Mouse (Mus musculus) thymus, adult 2 months (tissue): ENCODE measurements around the gene Olfr736. TPM values are rescaled to one million over a fixed set of nuclear protein-coding genes. Genes with fewer than 3 reads are reported as not detected.

Experiments
- DNase-seq: peaks from one replicate; pipeline ENCODE4 v3.0.0; 2021
- H3K27ac ChIP-seq: fragments of 200-500 bp; 2 replicates; pipeline ENCODE4 v1.5.1; 2012; ENCODE audit warnings: low read length, control low read depth; ENCODE audit not compliant: control insufficient read depth, insufficient read depth
- H3K27me3 ChIP-seq: fragments of 200-500 bp; 2 replicates; pipeline ENCODE4 v1.6.1; 2012; ENCODE audit warnings: mild to moderate bottlenecking, low read length, moderate library complexity, mixed read lengths; ENCODE audit not compliant: control insufficient read depth, insufficient read depth
- H3K36me3 ChIP-seq: fragments of 200-500 bp; 2 replicates; pipeline ENCODE4 v1.6.1; 2012; ENCODE audit warnings: mild to moderate bottlenecking, low read length, moderate library complexity; ENCODE audit not compliant: control insufficient read depth, insufficient read depth
- H3K4me1 ChIP-seq: fragments of 200-500 bp; replicated peaks from 2 replicates; pipeline ENCODE4 v1.6.1; 2012; ENCODE audit warnings: low read length; ENCODE audit not compliant: control insufficient read depth, insufficient read depth
- H3K4me3 ChIP-seq: fragments of 200-500 bp; 2 replicates; pipeline ENCODE4 v1.5.1; 2012; ENCODE audit warnings: mild to moderate bottlenecking, low read length, control low read depth, moderate library complexity; ENCODE audit not compliant: control insufficient read depth, insufficient read depth
- CTCF ChIP-seq: fragments of 200-500 bp; IDR thresholded peaks from 2 replicates; pipeline ENCODE4 v1.5.1; 2012; ENCODE audit warnings: mild to moderate bottlenecking, control low read depth, low read length, moderate library complexity, borderline replicate concordance; ENCODE audit not compliant: control insufficient read depth, poor library complexity, insufficient read depth; ENCODE audit errors: extremely low read depth
- POLR2A ChIP-seq: fragments of 200-500 bp; IDR thresholded peaks from 2 replicates; pipeline ENCODE4 v1.6.1; 2012; ENCODE audit warnings: mild to moderate bottlenecking, low read length, control low read depth, moderate library complexity; ENCODE audit not compliant: control insufficient read depth, poor library complexity, insufficient read depth; ENCODE audit errors: extremely low read depth
- WGBS: fragments of 180-500 bp; shearing (Covaris S2); methylation state at CpG from one replicate; pipeline ENCODE4 v1.1.7; 2018; 5-methylcytosine and 5-hydroxymethylcytosine counted together
- polyA plus RNA-seq: library from polyadenylated mRNA; depleted of rRNA; stranded (reverse); fragments of >200 nt; gene quantifications from 2 replicates; pipeline ENCODE4 v1.2.3, GENCODE M21; 2012; rRNA removed

Gene Olfr736
- polyA plus RNA-seq = not detected in 2 replicates

DNA sequence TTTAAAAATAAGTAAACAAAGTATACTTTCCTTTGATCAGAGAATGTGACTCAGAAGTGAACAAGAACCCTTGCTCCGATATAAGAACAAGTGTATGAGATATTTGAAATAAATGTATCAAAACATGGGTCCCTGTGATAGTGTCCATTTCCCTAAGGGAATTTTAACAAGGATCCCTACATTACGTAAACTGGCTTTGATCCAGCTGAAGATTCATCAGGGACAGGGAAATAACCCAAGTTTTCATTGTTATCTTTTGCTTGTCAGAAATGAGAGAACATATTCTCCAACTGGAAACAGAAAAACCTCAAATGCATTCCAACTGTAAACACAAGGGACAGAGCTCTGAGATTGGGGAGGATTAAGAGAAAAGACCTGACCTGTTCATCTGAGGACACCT, at the start of gene Olfr736:
TSS of gene Olfr736 (plus strand) at position 301 of the 400 bp plus-strand sequence.
- no peaks in the 10 kb centered on the region for H3K27me3 ChIP-seq
- no peak within 1 kb of the TSS for H3K4me3 ChIP-seq
- no peaks in the 10 kb centered on the region for H3K4me1 ChIP-seq
- TF ChIP-seq POLR2A = no peak
- no peak for TF ChIP-seq CTCF
- H3K27ac ChIP-seq = no peak within 1 kb of the TSS
- H3K36me3 ChIP-seq = no peaks in the 10 kb centered on the region
- 95% methylated on average over 2 of the region's 2 CpGs for WGBS
- DNase-seq = no peak

DNA sequence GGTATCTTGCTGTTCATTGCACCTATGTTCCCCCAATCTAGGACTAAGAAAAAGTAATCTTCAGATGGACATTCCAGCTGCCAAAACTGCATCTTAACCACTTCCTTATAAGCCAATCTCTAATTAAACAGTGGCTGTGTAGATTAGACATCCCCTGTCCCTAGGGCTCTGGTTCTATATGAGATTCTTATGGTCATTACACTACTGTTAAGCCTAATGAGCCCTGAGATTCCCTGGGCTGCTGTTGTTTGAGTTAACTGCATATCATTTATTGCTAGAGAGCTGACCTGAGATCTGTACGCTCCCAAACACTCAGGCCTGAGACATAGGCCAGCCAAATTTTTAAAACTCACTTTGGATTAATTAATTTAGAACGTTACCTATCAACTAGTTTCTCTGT, 32.2 kb upstream of the Olfr736 start, which contains the start of gene Olfr735:
TSS of gene Olfr735 (minus strand) at position 77 of the 400 bp plus-strand sequence.
- H3K27me3 ChIP-seq = no peaks in the 10 kb centered on the region
- no peak within 1 kb of the TSS for H3K27ac ChIP-seq
- DNase-seq = no peak
- H3K36me3 ChIP-seq = no peaks in the 10 kb centered on the region
- no peak for TF ChIP-seq POLR2A
- H3K4me3 ChIP-seq = no peak within 1 kb of the TSS
- no peaks in the 10 kb centered on the region for H3K4me1 ChIP-seq
- 90% methylated on average over 2 of the region's 2 CpGs for WGBS

DNA sequence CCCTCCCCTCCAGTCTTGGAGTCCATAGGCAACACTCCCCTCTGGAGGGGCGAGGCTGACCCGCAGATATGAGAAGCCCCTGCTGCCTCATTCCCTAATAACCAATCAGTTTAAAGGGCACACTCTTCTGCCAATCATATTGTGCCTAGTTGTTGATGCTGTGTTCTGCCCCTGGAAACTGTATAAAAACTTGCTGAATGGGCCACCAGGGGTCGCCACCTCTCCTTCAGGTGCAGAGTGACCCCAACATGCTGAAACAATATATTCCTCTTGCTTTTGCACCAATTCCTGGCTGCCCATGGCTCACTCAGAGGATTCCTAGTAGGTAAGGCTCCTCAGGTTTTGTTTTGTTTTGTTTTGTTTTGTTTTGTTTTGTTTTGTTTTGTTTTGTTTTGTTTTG, 28.5 kb upstream of the Olfr736 start:
- DNase-seq = no peak
- H3K27me3 ChIP-seq = no peaks in the 10 kb centered on the region
- H3K27ac ChIP-seq = no peak overlapping the region
- 27% methylated on average over 3 of the region's 3 CpGs for WGBS
- TF ChIP-seq CTCF (no peak), POLR2A (no peak)
- H3K36me3 ChIP-seq = no peaks in the 10 kb centered on the region
- no peaks in the 10 kb centered on the region for H3K4me1 ChIP-seq
- H3K4me3 ChIP-seq = no peak overlapping the region

DNA sequence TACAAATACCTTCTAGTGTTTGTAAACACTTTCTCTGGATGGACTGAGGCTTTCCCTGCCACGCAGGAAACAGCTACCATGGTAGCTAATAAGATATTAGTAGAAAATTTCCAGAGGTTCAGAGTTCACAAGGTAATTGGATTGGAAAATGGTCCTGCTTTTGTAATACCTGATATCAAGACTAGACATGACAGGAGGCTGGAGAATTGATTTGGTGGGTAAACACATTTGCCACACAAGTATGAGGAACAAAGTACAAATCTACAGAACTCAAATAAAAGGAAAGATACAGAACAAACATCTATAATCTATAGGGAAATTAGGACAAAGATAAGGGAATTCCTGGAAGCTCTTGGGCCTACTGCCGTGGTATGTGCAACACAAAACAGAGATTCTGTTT, 24.2 kb upstream of the Olfr736 start:
- WGBS = 92% methylated on average over 2 of the region's 2 CpGs
- Histone ChIP-seq H3K4me1 (no peaks in the 10 kb centered on the region), H3K27ac (no peak overlapping the region), H3K36me3 (no peaks in the 10 kb centered on the region), H3K27me3 (no peaks in the 10 kb centered on the region), H3K4me3 (no peak overlapping the region)
- TF ChIP-seq CTCF (no peak), POLR2A (no peak)
- DNase-seq = no peak

DNA sequence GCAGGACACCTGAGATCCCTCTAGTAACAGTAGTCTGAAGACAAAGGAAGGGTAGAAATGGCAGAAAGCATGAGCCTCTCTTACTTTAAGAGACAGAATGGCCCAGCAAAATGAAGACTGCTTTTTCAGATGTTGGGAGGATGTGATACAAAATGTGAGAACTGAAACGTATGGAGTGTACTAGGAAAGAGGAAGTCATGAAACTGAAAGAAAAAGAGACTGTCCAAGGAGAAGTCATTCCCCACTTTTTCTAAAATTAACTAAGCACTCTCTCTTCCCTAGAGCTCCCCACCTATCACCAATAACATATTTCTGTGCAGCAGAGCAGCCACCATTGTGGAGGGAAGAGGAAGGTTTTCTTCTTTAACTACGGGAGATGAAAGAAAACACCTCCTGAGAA, 23.4 kb upstream of the Olfr736 start, which contains the start of gene Tlr11:
TSS of gene Tlr11 (plus strand) at position 322 of the 400 bp plus-strand sequence.
- WGBS = 43% methylated on average over 2 of the region's 2 CpGs
- Histone ChIP-seq H3K27me3 (no peaks in the 10 kb centered on the region), H3K4me1 (no peaks in the 10 kb centered on the region), H3K27ac (no peak within 1 kb of the TSS), H3K4me3 (no peak within 1 kb of the TSS), H3K36me3 (no peaks in the 10 kb centered on the region)
- no peak for DNase-seq
- no peak for TF ChIP-seq POLR2A
- TF ChIP-seq CTCF = no peak

DNA sequence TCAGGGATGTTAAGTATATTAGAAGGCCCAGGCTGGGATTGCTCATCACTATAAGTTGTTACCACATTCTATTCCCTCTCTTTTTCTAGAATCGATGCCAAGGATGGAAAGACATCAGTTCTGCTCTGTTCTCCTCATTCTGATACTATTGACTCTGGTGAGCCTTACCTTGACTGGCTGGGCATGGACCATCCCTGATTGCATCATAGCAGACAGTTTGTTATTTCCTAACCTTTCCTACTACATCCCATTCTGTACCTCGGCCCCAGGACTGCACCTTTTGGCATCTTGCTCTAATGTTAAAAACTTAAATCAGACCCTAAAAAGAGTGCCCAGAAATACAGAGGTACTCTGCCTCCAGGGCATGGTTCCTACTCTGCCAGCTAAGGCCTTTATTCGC, 20.5 kb upstream of the Olfr736 start:
- Histone ChIP-seq H3K4me1 (no peaks in the 10 kb centered on the region), H3K36me3 (no peaks in the 10 kb centered on the region), H3K4me3 (no peak overlapping the region), H3K27me3 (no peaks in the 10 kb centered on the region), H3K27ac (no peak overlapping the region)
- DNase-seq = no peak
- TF ChIP-seq POLR2A (no peak), CTCF (no peak)
- WGBS = 86% methylated on average over 3 of the region's 3 CpGs

DNA sequence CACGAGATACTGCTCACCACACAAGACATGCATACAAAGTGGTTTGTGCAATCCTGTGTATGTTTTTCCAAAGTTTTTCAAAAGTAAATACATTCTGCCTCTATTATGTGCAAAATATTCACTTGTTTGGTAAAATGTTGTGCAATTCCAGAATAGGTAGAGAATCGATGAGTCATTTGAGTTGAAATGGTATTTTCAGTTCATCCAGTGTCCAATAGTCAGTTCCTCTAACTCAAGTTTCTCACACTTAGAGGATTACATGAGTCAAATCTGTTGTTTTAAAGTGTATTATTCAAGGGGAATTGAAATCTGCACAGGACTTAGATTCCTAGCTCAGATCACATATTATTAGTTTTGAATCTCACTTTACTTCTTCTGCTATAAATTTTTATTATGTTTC, 17.4 kb upstream of the Olfr736 start:
- WGBS = 82% methylated on average over 2 of the region's 2 CpGs
- Histone ChIP-seq H3K36me3 (no peaks in the 10 kb centered on the region), H3K27me3 (no peaks in the 10 kb centered on the region), H3K4me3 (no peak overlapping the region), H3K27ac (no peak overlapping the region), H3K4me1 (no peaks in the 10 kb centered on the region)
- TF ChIP-seq POLR2A (no peak), CTCF (no peak)
- no peak for DNase-seq
